Mouse (Mus musculus) MEL (cell line): ENCODE results near the gene Poc1b. TPM values are rescaled to one million over a fixed set of nuclear protein-coding genes. Genes with fewer than 3 reads are reported as not detected.
A peak's percentile ranks its signal among the peaks of the same experiment; 100 is the strongest.

Experiments used
- DNase-seq: peaks from one replicate; pipeline ENCODE4 v3.0.0; 2011; ENCODE audit warnings: low read depth, low spot score
- H3K27ac ChIP-seq: 2 replicates; pipeline ENCODE4 v1.5.1; 2012; ENCODE audit warnings: low read depth, mild to moderate bottlenecking, control low read depth, low read length, moderate library complexity; ENCODE audit not compliant: control insufficient read depth
- H3K27me3 ChIP-seq, 2 experiments: fragments of 150-350 bp in 1 of 2; sonication (generic) in 1 of 2; 2 replicates each; pipeline ENCODE4 v1.6.1; 2012; ENCODE audit warnings: low read length in 2 of 2, mild to moderate bottlenecking in 2 of 2, improper control_type of control experiment in 1 of 2, moderate library complexity in 1 of 2; ENCODE audit not compliant: insufficient read depth in 2 of 2, control insufficient read depth in 1 of 2
- H3K36me3 ChIP-seq, 2 experiments: 2 replicates each; pipeline ENCODE4 v1.6.1; 2012 to 2014; ENCODE audit warnings: low read length in 2 of 2, improper control_type of control experiment in 1 of 2, inconsistent platforms in 1 of 2, mild to moderate bottlenecking in 1 of 2; ENCODE audit not compliant: insufficient read depth in 2 of 2, control insufficient read depth in 1 of 2
- H3K4me1 ChIP-seq, 2 experiments: fragments of 150-350 bp in 1 of 2; sonication (generic) in 1 of 2; 2 replicates each; pipeline ENCODE4 v1.6.1; 2012; ENCODE audit warnings: low read length in 2 of 2, improper control_type of control experiment in 1 of 2, mild to moderate bottlenecking in 1 of 2; ENCODE audit not compliant: insufficient read depth in 2 of 2, control insufficient read depth in 1 of 2
- H3K4me3 ChIP-seq, 2 experiments: fragments of 150-350 bp in 1 of 2; sonication (generic) in 1 of 2; 2 replicates each; pipeline ENCODE4 v1.5.1; 2012; ENCODE audit warnings: low read depth in 2 of 2, low read length in 2 of 2, mild to moderate bottlenecking in 2 of 2, moderate library complexity in 2 of 2, control low read depth in 1 of 2, improper control_type of control experiment in 1 of 2; ENCODE audit not compliant: control insufficient read depth in 1 of 2, insufficient read depth in 1 of 2
- H3K79me2 ChIP-seq: 2 replicates; pipeline ENCODE4 v1.6.1; 2012; ENCODE audit warnings: mild to moderate bottlenecking, low read length, moderate library complexity; ENCODE audit not compliant: control insufficient read depth, poor library complexity, insufficient read depth
- H3K9ac ChIP-seq: 2 replicates; pipeline ENCODE4 v1.6.1; 2012; ENCODE audit warnings: low read depth, mild to moderate bottlenecking, control low read depth, low read length, moderate library complexity; ENCODE audit not compliant: control insufficient read depth, poor library complexity, severe bottlenecking
- H3K9me3 ChIP-seq: fragments of 150-350 bp; sonication (generic); replicated peaks from 2 replicates; pipeline ENCODE4 v1.6.1; 2012; ENCODE audit warnings: mild to moderate bottlenecking, low read length, improper control_type of control experiment, moderate library complexity; ENCODE audit not compliant: insufficient read depth
- BHLHE40 ChIP-seq: IDR thresholded peaks from 2 replicates; pipeline ENCODE4 v1.6.1; 2012; ENCODE audit warnings: low read depth, mild to moderate bottlenecking, inconsistent platforms, low read length, improper control_type of control experiment, borderline replicate concordance
- CTCF ChIP-seq, 3 experiments: IDR thresholded peaks in 2 of 3; conservative IDR thresholded peaks in 1 of 3; 2 replicates each; pipeline ENCODE4 v1.5.1; 2011 to 2012; ENCODE audit warnings: low read length in 3 of 3, low read depth in 2 of 3, mild to moderate bottlenecking in 2 of 3, improper control_type of control experiment in 1 of 3, inconsistent platforms in 1 of 3, mixed read lengths in 1 of 3, moderate library complexity in 1 of 3; ENCODE audit not compliant: control insufficient read depth in 1 of 3, insufficient read depth in 1 of 3, poor library complexity in 1 of 3, severe bottlenecking in 1 of 3
- E2F4 ChIP-seq: IDR thresholded peaks from 2 replicates; pipeline ENCODE4 v1.6.1; 2011; ENCODE audit warnings: low read depth, low read length, improper control_type of control experiment, borderline replicate concordance
- ELF1 ChIP-seq: IDR thresholded peaks from 2 replicates; pipeline ENCODE4 v1.6.1; 2014; ENCODE audit warnings: low read depth, mild to moderate bottlenecking, inconsistent platforms, low read length, improper control_type of control experiment, moderate library complexity
- EP300 ChIP-seq, 2 experiments: IDR thresholded peaks; 2 replicates each; pipeline ENCODE4 v1.6.1; 2011; ENCODE audit warnings: improper control_type of control experiment in 2 of 2, low read length in 2 of 2, low read depth in 1 of 2, mild to moderate bottlenecking in 1 of 2
- ETS1 ChIP-seq: IDR thresholded peaks from 2 replicates; pipeline ENCODE4 v1.6.1; 2012; ENCODE audit warnings: low read depth, mild to moderate bottlenecking, inconsistent platforms, low read length, improper control_type of control experiment, moderate library complexity
- GABPA ChIP-seq: IDR thresholded peaks from 2 replicates; pipeline ENCODE4 v1.6.1; 2012; ENCODE audit warnings: low read depth, mild to moderate bottlenecking, inconsistent platforms, low read length, improper control_type of control experiment, moderate library complexity
- HCFC1 ChIP-seq: IDR thresholded peaks from 2 replicates; pipeline ENCODE4 v1.6.1; 2012; ENCODE audit warnings: low read depth, mild to moderate bottlenecking, inconsistent platforms, low read length, improper control_type of control experiment, moderate library complexity
- KAT2A ChIP-seq: conservative IDR thresholded peaks from 2 replicates; pipeline ENCODE4 v1.6.1; 2012; ENCODE audit warnings: low read depth, low read length, improper control_type of control experiment, inconsistent platforms
- MAFK ChIP-seq: IDR thresholded peaks from 2 replicates; pipeline ENCODE4 v1.6.1; 2011; ENCODE audit warnings: low read depth, mild to moderate bottlenecking, low read length, improper control_type of control experiment, borderline replicate concordance
- MAX ChIP-seq: IDR thresholded peaks from 2 replicates; pipeline ENCODE4 v1.6.1; 2011; ENCODE audit warnings: low read length, improper control_type of control experiment
- MEF2A ChIP-seq: IDR thresholded peaks from 2 replicates; pipeline ENCODE4 v1.6.1; 2014; ENCODE audit warnings: low read depth, mild to moderate bottlenecking, inconsistent platforms, low read length, improper control_type of control experiment; ENCODE audit not compliant: poor library complexity, insufficient replicate concordance, severe bottlenecking; ENCODE audit errors: extremely low read depth
- MXI1 ChIP-seq: IDR thresholded peaks from 2 replicates; pipeline ENCODE4 v1.6.1; 2011; ENCODE audit warnings: mild to moderate bottlenecking, low read depth, low read length, improper control_type of control experiment
- MYB ChIP-seq: IDR thresholded peaks from 2 replicates; pipeline ENCODE4 v1.6.1; 2011; ENCODE audit warnings: mild to moderate bottlenecking, low read depth, low read length, improper control_type of control experiment
- MYC ChIP-seq: IDR thresholded peaks from 2 replicates; pipeline ENCODE4 v1.6.1; 2011; ENCODE audit warnings: low read depth, mild to moderate bottlenecking, low read length, improper control_type of control experiment, moderate library complexity
- NRF1 ChIP-seq: IDR thresholded peaks from 2 replicates; pipeline ENCODE4 v1.6.1; 2014; ENCODE audit warnings: low read depth, mild to moderate bottlenecking, inconsistent platforms, low read length, improper control_type of control experiment, moderate library complexity; ENCODE audit not compliant: poor library complexity, insufficient read depth, severe bottlenecking
- POLR2A ChIP-seq, 2 experiments: IDR thresholded peaks; 2 replicates each; pipeline ENCODE4 v1.6.1; 2011 to 2012; ENCODE audit warnings: low read length in 2 of 2, mild to moderate bottlenecking in 2 of 2, control low read depth in 1 of 2, improper control_type of control experiment in 1 of 2, low read depth in 1 of 2, moderate library complexity in 1 of 2; ENCODE audit not compliant: control insufficient read depth in 1 of 2, insufficient read depth in 1 of 2, poor library complexity in 1 of 2
- POLR2AphosphoS2 ChIP-seq: IDR thresholded peaks from 2 replicates; pipeline ENCODE4 v1.6.1; 2011; ENCODE audit warnings: low read length, improper control_type of control experiment
- POLR2AphosphoS5 ChIP-seq: IDR thresholded peaks from 2 replicates; pipeline ENCODE4 v1.6.1; 2012; ENCODE audit warnings: low read depth, borderline replicate concordance, mild to moderate bottlenecking, inconsistent platforms, low read length, moderate library complexity, mixed read lengths
- SMC3 ChIP-seq: IDR thresholded peaks from 2 replicates; pipeline ENCODE4 v1.6.1; 2011; ENCODE audit warnings: low read depth, low read length, improper control_type of control experiment
- TAL1 ChIP-seq: IDR thresholded peaks from 2 replicates; pipeline ENCODE4 v1.6.1; 2012; ENCODE audit warnings: mild to moderate bottlenecking, inconsistent platforms, low read length, moderate library complexity, mixed read lengths
- TBP ChIP-seq: IDR thresholded peaks from 2 replicates; pipeline ENCODE4 v1.8.0; 2011; ENCODE audit warnings: low read depth, low read length, improper control_type of control experiment
- TCF12 ChIP-seq: IDR thresholded peaks from 2 replicates; pipeline ENCODE4 v1.6.1; 2014; ENCODE audit warnings: low read depth, mild to moderate bottlenecking, inconsistent platforms, low read length, improper control_type of control experiment, moderate library complexity
- UBTF ChIP-seq: IDR thresholded peaks from 2 replicates; pipeline ENCODE4 v1.6.1; 2012; ENCODE audit warnings: low read depth, mild to moderate bottlenecking, inconsistent platforms, low read length, improper control_type of control experiment, moderate library complexity, borderline replicate concordance; ENCODE audit not compliant: insufficient read depth
- USF1 ChIP-seq: IDR thresholded peaks from 2 replicates; pipeline ENCODE4 v1.6.1; 2014; ENCODE audit warnings: low read depth, mild to moderate bottlenecking, inconsistent platforms, low read length, improper control_type of control experiment, moderate library complexity
- USF2 ChIP-seq, 2 experiments: IDR thresholded peaks; 2 replicates each; pipeline ENCODE4 v1.6.1; 2011 to 2012; ENCODE audit warnings: improper control_type of control experiment in 2 of 2, low read length in 2 of 2, borderline replicate concordance in 1 of 2, inconsistent platforms in 1 of 2, low read depth in 1 of 2, mild to moderate bottlenecking in 1 of 2; ENCODE audit not compliant: insufficient read depth in 1 of 2
- ZC3H11A ChIP-seq: IDR thresholded peaks from 2 replicates; pipeline ENCODE4 v1.6.1; 2012; ENCODE audit warnings: low read depth, mild to moderate bottlenecking, inconsistent platforms, low read length, improper control_type of control experiment
- ZNF384 ChIP-seq: IDR thresholded peaks from 2 replicates; pipeline ENCODE4 v1.6.1; 2012; ENCODE audit warnings: low read depth, mild to moderate bottlenecking, inconsistent platforms, low read length, improper control_type of control experiment
- polyA plus RNA-seq, 2 experiments: library from polyadenylated mRNA; stranded (reverse) in 1 of 2; unstranded in 1 of 2; fragments of >175 nt in 1 of 2; fragments of >200 nt in 1 of 2; gene quantifications; 2 replicates each; pipeline versions ENCODE4 v1.2.1 to v1.2.4; 2012; ENCODE audit warnings: low replicate concordance in 2 of 2, low read depth in 1 of 2; ENCODE audit not compliant: insufficient read length in 2 of 2, insufficient read depth in 1 of 2, missing spikeins in 1 of 2
- total RNA-seq: library from RNA; depleted of rRNA; stranded (reverse); fragments of 300-350 nt; gene quantifications from 2 replicates; pipeline ENCODE4 v1.2.3, GENCODE M21; 2012

Gene Poc1b
- total and polyA plus RNA-seq, 3 experiments = 3.3 to 15.3 TPM; not detected in 1

DNA sequence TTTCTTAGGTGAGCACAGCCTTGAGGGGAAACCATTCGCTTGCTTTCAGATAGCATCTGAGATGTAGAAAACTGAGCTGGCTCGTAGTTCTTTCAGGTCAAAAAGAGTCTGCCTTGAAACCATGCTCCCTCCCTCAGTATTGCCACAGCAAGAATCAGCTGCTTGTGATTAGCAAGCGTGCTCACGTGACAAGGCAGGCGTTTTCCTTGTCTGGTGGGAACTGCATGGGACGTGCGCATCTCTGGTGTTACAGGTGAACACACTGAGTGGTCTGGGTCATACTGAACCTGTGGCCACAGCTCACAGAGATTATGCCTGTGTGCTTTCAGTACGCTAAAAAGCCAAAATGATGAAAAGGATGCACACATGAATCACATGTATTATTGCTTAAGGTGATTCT is 90.3 kb downstream of the Poc1b start:
- H3K79me2 ChIP-seq = no peaks in the 10 kb centered on the region
- peak overlapping the region; percentile 9 to 27; a peak in 2 of 4 replicates for H3K4me3 ChIP-seq
- peak; percentile 73; the same call in 1 of the 2 replicates for TF ChIP-seq BHLHE40
- no peak for TF ChIP-seq ZNF384
- 0 out of 2 replicates have a peak, but pooled peaks have one; percentile 32 for TF ChIP-seq ETS1
- TF ChIP-seq E2F4 = no peak
- no peak for TF ChIP-seq SMC3
- no peak for TF ChIP-seq TBP
- TF ChIP-seq ZC3H11A = no peak
- no peak for TF ChIP-seq HCFC1
- no peak for TF ChIP-seq GABPA
- TF ChIP-seq POLR2AphosphoS5 = no peak
- no peak for TF ChIP-seq MYC
- no peak for TF ChIP-seq TAL1
- no peak for TF ChIP-seq POLR2AphosphoS2
- TF ChIP-seq ELF1 = no peak
- no peak for TF ChIP-seq MAFK
- 0 out of 4 replicates have a peak, but pooled peaks of 1 of the 2 experiments have one; percentile 24 for TF ChIP-seq USF2 (IDR thresholded peaks at IDR 0.05; ENCODE audit: borderline replicate concordance in 1 of 2, insufficient read depth in 1 of 2, low read depth in 1 of 2, low read length in 2 of 2)
- TF ChIP-seq POLR2A (IDR thresholded peaks at IDR 0.05; ENCODE audit: control insufficient read depth in 1 of 2, insufficient read depth in 1 of 2, low read depth in 1 of 2, low read length in 2 of 2, poor library complexity in 1 of 2) = no peak
- TF ChIP-seq NRF1 = no peak
- TF ChIP-seq CTCF (IDR thresholded peaks at IDR 0.05 in 2 of 3, conservative IDR thresholded peaks at IDR 0.05 in 1 of 3; ENCODE audit: control insufficient read depth in 1 of 3, insufficient read depth in 1 of 3, low read depth in 2 of 3, low read length in 3 of 3, poor library complexity in 1 of 3, severe bottlenecking in 1 of 3) = no peak
- TF ChIP-seq MEF2A = no peak
- no peak for TF ChIP-seq TCF12
- no peak for TF ChIP-seq EP300 (IDR thresholded peaks at IDR 0.05; ENCODE audit: low read depth in 1 of 2, low read length in 2 of 2)
- TF ChIP-seq MAX = peak; percentile 42
- peak; percentile 86 for TF ChIP-seq USF1
- no peak for TF ChIP-seq UBTF
- no peak for TF ChIP-seq KAT2A
- TF ChIP-seq MXI1 = peak; percentile 28; the same call in 1 of the 2 replicates
- no peak for TF ChIP-seq MYB
- TF ChIP-seq, all 39 proteins: peak for 6
- Histone ChIP-seq H3K9ac (no peak overlapping the region), H3K36me3 (peaks cover 0 to 24% of the 10 kb centered on the region in 2 experiments; a peak in 2 of 4 replicates), H3K4me1 (peaks cover 4 to 28% of the 10 kb centered on the region in 2 experiments; a peak in 3 of 4 replicates), H3K27ac (peak overlapping the region; percentile 16; the same call in 1 of the 2 replicates), H3K9me3 (no peaks in the 10 kb centered on the region), H3K27me3 (no peaks in the 10 kb centered on the region)
- peak; percentile 34 for DNase-seq
